Mouse (Mus musculus) G1E (cell line): ENCODE data around the gene Morc1.

Source experiments
- CTCF ChIP-seq: IDR thresholded peaks from 2 replicates; pipeline ENCODE4 v1.5.1; 2012; ENCODE audit warnings: low read depth, low read length, inconsistent platforms, mixed read lengths
- GATA1 ChIP-seq: IDR thresholded peaks from 2 replicates; pipeline ENCODE4 v1.6.1; 2012; ENCODE audit warnings: borderline replicate concordance, low read length, inconsistent platforms, mixed read lengths
- GATA2 ChIP-seq: IDR thresholded peaks from 2 replicates; pipeline ENCODE4 v1.6.1; 2012; ENCODE audit warnings: low read depth, low read length, inconsistent platforms, borderline replicate concordance
- POLR2AphosphoS5 ChIP-seq: IDR thresholded peaks from 2 replicates; pipeline ENCODE4 v1.6.1; 2012; ENCODE audit warnings: low read depth, low read length, inconsistent platforms; ENCODE audit not compliant: insufficient replicate concordance
- TAL1 ChIP-seq: conservative IDR thresholded peaks from 2 replicates; pipeline ENCODE4 v1.6.1; 2012; ENCODE audit warnings: low read depth, low read length, inconsistent platforms, mixed read lengths

- no peak for TF ChIP-seq CTCF
- no peak for TF ChIP-seq TAL1
- no peak for TF ChIP-seq GATA1
- no peak for TF ChIP-seq POLR2AphosphoS5
- no peak for TF ChIP-seq GATA2
Observed at GRCm38 (mm10) chr16:48608224-48608623, 177.2 kb downstream of the Morc1 start.
